Mouse (Mus musculus) liver, adult 2 months (tissue): ENCODE measurements around the gene Ccnd1.

Source experiments
- CTCF ChIP-seq: fragments of 200-500 bp; IDR thresholded peaks from 2 replicates; pipeline ENCODE4 v1.5.1; 2011; ENCODE audit warnings: low read depth, low read length, control low read depth
- POLR2A ChIP-seq: fragments of 200-500 bp; IDR thresholded peaks from 2 replicates; pipeline ENCODE4 v1.6.1; 2011; ENCODE audit warnings: low read length, control low read depth; ENCODE audit not compliant: insufficient read depth; ENCODE audit errors: extremely low read depth

- TF ChIP-seq CTCF (no peak), POLR2A (no peak)
Observed at GRCm38 (mm10) chr7:144985100-144985499, 45.4 kb upstream of the Ccnd1 start.
